Mouse (Mus musculus) megakaryocyte, embryonic 14.5 days (primary cell): Measurements from ENCODE around the gene AI854703.

ENCODE experiments used
- FLI1 ChIP-seq: IDR thresholded peaks from 2 replicates; pipeline ENCODE4 v1.6.1; 2012; ENCODE audit warnings: low read length, inconsistent platforms, mixed read lengths
- GATA1 ChIP-seq: IDR thresholded peaks from 3 replicates; pipeline ENCODE4 v1.6.1; 2012; ENCODE audit warnings: mixed read lengths, low read length, inconsistent platforms, borderline replicate concordance

GRCm38 (mm10) chr6:48613464-48613863 lies 13.1 kb upstream of the AI854703 start:
- TF ChIP-seq GATA1 (no peak), FLI1 (no peak)
